Mouse (Mus musculus) ovary, postnatal 36 days (tissue): ENCODE measurements around the gene Cep44.

ENCODE experiments used
- DNase-seq: peaks from one replicate; pipeline ENCODE4 v3.0.0; 2022; ENCODE audit warnings: low spot score, mixed read lengths

Cep44 gene

DNA sequence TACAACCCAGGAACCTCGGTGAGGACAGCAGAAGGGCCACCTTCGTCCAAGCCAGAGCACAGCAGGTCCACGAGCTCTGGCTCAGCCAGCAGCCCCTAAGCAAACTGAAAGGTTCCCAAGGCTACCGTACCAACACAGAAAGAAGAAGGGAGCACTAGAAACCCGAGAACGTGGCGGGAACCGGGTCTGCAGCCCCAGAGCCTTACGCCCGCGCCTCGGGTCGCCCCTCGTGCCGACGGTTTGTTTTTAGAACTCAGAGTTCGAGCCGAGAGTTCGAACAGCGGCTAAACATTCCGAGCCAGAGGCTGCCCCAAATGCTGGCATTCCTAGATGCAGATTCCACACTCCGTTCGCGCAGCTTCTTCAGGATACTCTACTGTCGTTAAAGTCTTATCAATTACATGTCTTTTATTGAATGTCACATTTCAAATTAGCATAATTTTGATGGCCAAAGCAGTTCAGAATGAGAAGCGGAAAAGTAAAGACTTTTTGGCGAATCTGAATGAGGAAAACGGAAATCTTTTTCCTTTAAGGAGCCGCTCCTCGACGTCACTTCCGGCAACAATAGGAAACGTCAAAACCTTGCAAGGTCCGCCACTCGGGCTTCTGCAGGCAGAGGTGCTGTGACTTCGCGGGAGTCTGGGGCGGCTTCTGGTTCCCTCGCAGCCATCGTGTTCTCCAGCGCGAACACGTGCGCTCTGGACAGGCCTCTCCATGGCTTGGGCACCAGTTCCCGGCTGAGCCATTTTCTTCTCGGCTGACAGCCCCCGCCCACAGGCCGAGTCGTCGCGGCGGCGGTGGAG, at the start of gene Cep44, which contains the start of gene Fbxo8:
TSS of gene Cep44 (minus strand) at position 490 of the 803 bp plus-strand sequence.
TSS of gene Fbxo8 (plus strand) at position 533 of the 803 bp plus-strand sequence.
- DNase-seq, result peak; percentile 65

DNA sequence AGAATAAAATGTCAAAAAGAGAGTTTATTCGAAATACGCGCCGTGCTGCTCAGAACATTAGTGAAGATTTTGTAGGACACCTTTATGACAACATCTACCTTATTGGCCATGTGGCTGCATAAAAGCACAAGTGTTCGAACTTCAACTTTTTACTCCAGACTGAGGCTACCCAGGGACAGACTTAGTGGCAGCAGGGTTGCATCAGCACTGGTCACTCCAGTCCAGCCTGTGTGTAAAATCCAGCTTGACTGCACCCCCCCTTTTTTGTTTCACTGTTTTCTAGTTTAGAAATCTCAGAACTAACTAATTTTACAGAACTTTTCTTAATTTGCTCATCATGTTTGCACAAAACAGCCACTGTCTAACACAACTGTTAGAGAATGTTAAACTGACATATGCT, 40.7 kb upstream of the Cep44 start:
- DNase-seq, result no peak

DNA sequence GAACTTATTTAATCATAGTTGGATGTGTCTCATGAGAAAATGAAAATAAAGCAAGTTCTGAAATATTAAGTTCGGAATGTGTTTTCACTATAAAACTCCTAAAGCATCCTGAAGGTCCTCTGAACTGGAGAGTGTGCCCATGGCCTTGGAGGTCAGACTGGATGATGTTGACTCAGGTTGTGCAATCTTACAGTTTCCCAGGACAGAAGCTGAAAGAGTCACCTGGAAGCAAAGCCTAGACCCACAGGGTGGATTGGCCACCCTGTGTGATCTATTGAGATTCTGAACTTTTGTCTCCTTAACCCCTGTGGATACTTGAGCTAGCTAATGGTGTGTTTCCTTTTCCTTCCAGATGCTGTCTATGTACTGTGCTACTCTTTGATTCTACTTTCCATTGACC, 40.2 kb upstream of the Cep44 start:
- no peak for DNase-seq

DNA sequence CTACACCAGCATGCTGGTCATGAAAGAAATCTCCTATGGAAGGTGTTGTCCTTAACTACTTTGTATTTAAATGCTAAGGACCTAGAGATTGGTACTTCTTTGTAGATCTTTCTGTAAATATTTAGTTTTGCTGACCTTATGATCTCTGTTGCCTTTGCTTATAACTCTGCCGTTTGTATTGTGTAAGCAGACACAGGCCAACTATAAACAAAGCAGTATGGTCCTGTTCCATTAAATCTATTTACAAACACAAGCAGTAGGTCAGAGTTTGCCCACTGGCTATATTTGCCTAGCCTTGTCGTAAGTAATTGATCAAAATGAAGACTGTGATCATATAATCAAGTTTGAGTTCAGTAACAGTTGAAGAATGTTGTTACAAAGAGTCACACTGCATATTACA, 38.2 kb upstream of the Cep44 start:
- no peak for DNase-seq

DNA sequence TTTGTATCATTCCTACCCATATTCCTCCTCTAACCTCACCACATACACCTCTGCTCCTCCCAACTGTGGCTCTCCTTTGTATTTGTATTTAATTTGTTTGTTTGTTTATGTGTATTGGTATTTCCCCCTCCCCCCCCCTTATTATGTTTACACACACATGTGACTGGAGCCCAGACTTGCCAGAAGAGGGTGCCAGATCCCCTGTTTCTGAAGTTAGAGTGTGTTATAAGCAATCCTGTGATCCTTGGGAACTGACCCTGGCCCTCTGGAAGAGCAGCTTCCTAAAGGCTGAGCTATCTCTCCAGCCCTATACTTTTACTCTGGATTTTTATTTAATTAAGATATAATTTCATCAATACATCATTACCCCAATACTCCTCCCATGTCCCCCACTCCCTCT, 32.0 kb upstream of the Cep44 start:
- DNase-seq, result peak; percentile 18

DNA sequence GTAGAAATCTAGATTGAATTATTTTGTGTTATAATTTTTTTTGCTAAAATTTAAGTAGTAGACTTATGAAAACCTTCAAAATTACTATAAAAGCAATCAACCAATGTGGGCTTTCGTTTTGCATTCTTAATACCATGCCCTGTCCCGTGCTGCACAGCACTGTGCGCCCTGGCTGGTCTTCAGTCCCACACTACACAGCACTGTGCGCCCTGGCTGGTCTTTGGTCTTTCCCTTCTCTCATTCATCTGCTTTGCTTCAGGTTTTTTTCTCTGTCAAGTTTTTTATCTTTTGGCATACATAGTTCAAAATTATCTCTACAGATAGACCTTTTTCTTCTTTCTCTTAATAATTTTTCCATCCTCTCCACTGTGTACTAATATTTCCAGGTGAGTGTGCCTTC, 30.1 kb upstream of the Cep44 start:
- DNase-seq, result no peak

DNA sequence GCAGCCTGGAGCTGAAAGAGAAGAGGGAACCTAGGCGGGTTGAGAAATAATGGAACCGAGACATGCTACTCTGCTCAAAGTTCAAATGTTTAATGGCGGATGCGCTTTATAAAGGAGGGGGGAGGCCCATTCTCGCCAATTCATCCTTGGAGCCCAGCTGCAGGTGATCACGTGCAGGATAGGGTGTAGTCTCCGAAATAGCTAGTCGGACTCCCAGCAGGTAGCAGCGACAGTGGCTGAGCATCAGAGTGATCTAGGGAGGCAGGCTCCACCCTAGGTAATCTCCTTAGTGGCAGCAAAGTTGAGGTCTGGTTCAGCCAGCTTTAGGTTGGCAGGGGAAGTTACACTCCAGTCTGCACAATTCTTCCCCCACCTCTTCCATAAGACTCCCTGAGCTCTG, 16.0 kb upstream of the Cep44 start:
- no peak for DNase-seq

DNA sequence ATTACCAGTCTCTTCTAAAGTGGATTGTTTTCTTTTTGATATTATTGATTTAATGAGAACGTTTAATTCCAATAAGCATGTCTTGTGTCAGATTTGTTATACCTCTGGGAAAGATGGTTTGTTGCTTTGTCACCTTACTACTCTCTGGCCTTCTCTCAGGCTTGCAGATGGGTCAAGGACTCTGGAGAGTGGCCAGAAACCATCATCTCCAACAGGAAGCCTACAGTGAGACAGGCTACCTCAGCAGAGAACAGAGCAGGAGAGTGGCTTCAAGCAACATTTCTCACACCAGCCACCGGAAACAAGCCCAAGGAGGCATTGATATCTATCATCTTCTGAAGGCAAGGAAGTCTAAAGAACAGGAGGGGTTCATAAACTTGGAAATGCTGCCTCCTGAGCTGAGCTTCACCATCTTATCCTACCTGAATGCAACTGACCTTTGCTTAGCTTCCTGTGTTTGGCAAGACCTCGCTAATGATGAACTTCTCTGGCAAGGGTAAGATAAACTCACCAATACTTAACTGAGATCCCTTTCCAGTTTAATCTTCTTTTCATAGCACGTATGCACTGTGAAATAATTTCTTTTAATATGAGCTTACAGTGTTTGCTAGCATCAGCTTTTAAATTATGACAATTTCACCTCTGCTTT, 13.7 kb upstream of the Cep44 start:
- DNase-seq, result no peak

DNA sequence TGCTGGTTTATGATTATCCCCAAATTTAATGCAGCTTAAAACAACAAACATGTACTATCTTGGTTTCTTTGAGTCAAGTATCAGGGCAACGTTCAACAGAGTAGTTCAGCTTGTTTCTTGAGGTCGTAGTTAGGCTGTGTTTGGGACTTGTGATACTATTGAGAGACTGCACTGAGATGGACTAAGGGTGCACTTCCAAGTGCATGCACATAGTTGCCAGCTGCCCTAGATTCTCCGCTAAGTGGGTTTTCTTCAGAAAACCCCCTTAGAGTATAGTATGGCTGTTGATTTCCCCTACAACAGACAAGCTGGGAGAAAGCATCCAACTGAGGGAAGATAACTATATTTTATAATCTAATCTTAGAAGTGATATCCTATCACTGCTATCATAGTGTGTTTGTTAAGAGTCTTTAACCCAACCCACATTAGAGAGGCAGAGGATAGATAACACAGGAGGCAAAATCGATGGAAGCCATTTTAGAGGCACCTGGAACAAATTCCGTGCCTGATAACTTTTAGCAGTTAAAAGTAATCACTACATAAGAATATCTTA, 1.8 kb upstream of the Cep44 start:
- no peak for DNase-seq

DNA sequence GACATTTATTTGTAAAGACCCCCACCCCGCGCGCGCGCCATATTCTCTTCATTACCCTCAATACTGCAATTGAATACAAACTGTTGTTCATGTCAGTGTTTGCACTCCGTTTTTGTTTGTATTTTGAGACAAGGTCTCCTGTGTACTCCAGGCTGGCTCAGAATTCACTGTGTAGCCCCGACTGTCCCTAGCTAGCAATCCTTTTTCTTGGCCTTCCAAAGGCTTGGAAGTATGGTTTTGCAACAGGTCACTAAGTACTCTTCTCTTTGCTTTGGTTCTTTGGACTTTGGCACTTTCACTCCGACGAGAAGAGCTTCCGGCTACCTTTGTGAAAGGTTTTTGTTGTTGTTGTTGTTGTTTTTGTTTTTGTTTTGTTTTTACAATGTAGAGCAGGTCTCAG, 1.2 kb upstream of the Cep44 start:
- no peak for DNase-seq

DNA sequence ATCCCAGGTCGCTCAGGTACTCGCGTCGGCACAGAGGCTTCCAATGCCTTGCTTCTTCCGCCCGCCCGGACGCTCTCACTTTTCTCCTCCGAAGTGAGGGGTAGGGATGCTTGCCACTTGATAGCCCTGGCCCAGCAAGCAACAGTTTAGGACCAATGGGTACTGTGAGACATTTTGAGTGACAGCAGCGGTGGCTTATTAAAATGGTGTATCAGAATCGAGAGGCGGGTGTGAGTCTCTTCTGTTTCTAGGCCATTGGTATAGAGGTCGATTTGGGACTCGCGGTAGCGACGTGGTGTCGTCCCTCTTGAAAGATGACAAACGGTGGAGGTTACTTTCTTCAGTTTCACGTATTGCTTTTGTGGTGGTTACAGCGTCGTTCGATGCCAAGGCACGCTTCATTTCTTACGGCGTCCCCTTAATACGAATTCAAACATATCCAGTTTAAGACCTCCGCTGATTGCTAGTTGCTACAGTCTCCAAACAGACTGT, 560 bp upstream of the Cep44 start:
- DNase-seq, result peak; percentile 77

DNA sequence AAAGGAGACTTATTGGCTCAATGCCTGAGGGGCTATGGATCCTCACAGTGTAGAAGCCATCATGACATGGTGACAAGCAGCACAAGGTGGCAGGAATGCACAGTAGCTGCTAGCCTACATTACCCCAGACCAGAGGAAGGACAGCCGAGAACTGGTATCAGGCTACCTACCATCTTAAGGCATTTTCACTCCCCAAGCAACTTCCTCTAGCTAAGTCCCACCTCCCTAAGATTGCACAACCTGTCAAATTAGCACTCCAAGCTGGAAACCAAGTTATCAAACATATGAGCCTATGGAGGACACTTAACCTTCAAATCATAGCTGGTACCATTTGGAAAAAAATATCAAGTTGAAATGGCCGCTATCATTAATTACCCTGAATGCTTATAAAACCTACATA, 3.0 kb downstream of the Cep44 start:
- DNase-seq, result no peak

DNA sequence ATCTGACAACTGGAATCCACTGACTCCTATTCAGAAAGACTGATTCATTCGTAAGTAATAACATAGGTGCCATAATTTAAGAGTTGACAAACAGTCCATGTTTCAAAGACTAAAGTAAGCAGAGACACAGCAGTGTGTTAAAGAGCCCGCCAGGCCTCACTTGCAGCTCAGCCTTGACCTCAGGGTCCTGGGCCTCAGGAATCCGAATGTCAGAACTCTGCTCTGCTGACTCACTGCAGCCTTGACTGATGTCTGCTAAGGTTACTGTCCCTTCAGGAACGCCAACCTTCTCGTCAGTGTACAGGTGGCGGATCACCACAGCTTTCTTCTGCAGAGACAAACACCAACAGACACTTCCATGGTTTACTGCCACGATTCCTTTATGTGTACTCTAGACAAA, 10.1 kb downstream of the Cep44 start:
- no peak for DNase-seq

DNA sequence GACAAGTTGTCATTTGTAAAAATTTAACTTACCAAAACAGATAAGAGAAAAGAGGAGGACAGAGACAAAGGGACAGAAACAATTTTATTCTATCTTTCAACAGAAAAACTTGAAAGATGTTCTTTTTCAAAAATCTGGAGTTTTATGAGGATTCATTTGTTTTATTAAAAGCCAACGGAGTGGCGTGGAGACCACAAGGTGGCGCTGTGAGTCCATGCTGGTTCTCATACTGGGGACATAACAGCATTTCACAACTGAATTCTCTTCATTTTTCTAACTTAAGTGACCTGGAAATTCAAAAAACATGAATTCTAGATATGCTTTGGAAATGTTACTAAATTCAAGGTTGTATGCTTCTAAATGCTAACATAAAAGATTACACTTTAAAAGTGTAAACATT, 20.5 kb downstream of the Cep44 start:
- DNase-seq, result peak; percentile 55

DNA sequence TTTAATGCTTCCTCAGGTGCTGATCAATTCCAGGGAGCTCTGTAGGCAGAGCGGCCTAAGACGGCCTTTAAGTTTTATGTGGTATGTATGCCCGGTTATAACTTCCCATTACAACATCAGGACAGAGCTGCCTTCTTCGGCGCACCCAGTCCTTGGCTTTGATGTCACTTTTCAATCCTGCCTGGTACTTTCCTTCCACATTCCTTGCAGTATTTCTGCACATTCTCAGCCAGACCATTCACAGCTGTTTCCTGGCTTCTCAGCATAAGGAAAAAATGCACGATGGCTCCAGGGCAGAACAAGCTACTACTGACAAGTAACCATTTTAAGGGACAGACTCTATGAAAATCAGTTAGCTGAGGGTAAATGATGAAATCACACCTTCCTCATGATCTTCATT, 22.0 kb downstream of the Cep44 start:
- no peak for DNase-seq

DNA sequence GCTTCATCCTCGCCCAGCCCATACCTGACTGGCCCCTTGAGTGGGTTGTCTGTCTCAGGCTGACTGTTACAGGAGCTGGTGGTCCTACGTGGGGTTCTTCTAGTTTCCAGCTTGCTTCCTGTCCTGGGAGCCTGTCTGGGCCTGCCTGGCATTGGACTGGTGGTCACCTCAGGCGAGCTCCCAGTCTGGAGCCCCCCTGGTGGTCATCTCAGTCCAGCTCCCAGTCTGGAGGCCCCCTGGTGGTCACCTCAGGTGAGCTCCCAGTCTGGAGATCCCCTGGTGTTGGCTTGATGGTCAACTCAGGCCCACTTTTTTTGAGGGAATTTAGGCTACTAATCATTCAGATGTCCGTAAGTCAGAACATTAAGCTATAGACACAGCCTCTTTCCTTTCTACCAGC, 29.8 kb downstream of the Cep44 start:
- DNase-seq, result no peak

DNA sequence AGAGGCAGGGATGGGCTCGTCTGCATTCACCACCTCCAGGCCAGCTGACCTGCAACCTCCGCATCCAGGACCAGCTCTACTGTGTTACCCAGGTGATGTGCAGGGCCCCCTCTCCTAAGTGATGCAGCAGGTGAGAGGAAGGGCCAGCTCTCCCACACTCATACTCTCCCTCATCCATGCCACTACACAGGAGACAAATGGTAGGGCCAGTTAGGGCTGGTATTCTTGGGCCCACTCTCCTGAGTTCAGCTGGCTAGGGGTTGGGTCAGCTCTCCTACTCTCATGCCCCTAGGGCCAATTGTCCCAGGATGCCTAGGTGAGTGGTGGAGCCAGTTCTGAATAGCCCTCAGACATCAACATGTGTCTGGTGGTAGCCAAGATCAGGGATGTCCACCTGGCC, 30.6 kb downstream of the Cep44 start:
- no peak for DNase-seq

DNA sequence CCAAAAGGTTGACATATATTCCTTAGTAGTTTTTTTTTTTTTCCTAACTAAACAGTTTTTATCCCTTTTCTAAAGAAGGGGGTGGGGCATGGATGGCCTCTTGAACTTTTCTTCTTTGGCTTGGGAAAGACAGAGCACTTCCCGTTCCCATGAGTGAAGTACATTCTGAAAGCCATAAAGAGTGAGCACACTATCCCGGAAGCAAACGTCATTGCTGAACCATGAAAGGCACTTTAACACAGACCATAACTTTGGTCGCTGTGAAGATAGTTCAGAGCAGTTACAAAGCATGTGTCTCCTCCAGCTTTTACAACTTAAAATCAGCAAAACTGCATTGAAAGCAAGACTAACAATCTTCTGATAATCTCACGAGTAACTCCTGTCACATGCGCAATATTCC, 32.0 kb downstream of the Cep44 start:
- DNase-seq, result no peak

DNA sequence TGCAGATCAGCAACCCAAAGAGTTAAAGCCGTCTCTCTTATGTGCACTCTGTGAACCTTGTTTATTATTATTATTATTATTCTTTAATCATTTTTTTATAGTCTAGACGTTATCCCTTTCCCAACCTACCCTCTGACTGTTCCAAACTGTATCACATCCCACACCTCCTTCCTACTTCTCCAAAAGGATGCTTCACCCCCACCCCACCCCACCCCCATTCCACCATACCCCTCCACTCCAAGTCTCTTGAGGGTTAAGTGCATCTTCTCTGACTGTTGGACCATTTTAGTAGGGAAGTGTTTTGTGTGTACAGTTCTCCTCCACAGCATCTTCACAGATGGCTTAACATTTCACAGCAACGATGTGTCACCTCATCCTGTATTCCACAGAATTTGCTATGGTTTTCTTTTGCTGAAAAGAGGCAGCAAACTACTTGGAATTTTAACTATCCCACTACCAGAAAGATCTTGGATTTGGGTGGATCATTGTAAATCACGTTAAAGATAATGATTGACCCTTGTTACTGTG, 41.8 kb downstream of the Cep44 start:
- DNase-seq, result no peak

DNA sequence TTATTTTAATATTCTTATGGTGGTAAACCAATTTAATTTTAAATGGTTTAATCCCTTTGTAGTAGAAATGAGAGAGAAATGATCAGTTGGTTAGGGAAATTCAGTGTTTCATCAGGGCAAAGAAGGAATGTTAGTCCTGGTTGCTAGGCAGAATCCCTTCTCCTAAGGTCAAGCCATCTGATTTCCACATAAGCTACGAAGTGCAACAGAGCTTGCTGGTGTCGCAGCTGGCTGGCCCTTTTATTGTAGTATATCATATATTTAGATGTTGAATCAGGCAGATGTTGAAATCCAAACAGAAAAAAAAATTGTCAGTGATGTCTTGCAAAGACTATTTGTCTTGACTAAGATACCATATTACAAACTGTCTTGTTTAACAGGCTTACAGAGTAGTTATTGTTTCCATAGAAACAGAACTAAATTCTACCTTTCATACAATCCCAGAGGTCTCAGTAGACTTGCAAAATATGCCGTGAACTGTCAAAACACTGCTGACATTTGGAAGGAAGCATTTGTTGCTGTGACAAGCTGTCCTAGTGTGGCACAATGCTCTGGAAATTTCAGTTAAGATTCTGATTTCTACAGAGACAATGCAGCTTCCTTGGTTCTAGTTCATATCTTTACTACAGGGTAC, 42.4 kb downstream of the Cep44 start:
- no peak for DNase-seq

DNA sequence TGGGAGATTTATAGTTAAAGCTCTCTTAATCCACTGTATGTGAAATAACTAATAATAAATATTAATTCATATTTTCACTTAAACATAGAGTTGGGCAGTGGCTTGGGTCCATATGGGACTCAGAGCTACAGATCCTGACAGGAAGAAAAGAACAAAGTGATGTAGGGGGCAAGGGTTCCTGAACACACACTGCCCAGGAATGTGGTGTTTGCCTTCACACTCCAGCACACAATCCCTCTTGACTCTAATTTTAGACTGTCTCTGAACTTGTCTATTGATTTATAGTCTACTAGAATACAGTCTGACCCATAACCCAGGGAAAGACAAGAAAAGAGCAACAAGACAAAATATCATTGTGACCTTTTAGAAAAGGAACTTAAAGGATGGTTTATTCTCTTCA, 48.9 kb downstream of the Cep44 start:
- no peak for DNase-seq

DNA sequence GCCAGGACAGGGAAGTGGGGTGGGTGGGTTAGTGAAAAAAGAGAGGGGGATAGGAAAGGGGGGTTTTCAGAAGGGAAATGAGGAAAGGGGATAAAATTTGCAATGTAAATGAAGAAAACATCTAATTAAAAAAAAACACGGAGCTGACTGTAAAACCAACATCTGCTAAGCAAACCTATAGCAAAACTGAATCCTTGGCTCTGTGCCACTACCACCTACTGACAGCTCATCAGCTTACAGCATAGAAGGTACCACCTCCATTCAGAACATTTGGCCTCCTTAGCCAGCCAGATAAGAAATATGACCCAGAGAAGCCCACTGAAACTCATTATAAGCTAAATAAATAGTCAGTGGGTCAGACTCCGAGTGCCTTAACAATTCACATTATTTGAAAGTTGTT, 61.4 kb downstream of the Cep44 start:
- no peak for DNase-seq

DNA sequence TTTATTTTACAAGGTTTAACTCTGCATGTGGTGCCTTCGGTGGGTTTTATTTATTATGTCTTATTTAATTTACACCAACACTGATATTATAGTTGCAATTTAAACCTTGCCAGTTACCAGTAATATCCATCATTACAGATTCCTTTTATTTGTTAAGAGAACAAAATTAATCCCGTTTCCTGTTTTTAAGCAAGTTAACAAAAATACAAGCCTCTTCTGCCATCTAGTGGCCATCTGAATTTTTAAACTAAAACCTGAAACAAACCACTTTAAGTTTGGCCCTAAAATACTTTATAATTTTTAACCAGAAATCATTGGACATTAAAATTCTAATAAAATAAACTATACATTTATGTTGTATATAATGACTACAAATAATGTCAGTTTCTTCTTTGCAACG, 64.8 kb downstream of the Cep44 start:
- no peak for DNase-seq
